ENCODE assay signal across 8 mouse cellular contexts in the genomic region with DNA sequence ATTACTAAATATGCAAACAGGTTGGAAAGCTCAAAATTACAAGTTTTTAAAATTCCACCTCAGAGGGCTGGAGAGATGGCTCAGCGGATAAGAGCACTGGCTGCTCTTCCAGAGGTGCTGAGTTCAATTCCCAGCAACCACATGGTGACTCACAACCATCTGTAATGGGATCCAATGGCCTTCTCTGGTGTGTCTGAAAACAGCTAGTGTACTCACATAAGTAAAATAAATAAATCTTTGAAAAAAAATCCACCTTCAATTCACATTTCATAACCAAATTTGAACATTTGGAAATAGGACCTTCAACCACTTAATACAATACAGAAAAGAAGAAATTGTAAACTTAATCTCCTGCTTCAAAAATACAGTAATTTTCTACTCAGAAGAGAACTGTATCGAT. TPM values are rescaled to one million over a fixed set of nuclear protein-coding genes. Genes with fewer than 3 reads are reported as not detected.
A peak's percentile ranks its signal among the peaks of the same experiment; 100 is the strongest.
DNase-seq lines count a peak whose midpoint lies in the region; ATAC-seq and TF ChIP-seq lines count a peak whose summit lies in the region.

No protein-coding gene starts in this region.

- peak overlapping the region; percentile 95 for H3K4me3 ChIP-seq in kidney, embryonic 16.5 days (ENCODE audit: low read length)
- H3K4me3 ChIP-seq in bone marrow macrophage, adult 2 months (ENCODE audit: insufficient read depth, low read length) = peak overlapping the region; percentile 92
- H3K4me3 ChIP-seq in hindbrain, embryonic 15.5 days = peak overlapping the region; percentile 88
- peak overlapping the region; percentile 70 for H3K4me3 ChIP-seq in midbrain, embryonic 16.5 days (ENCODE audit: low read depth, low read length)

- no peak for DNase-seq in kidney, adult 9 months
- DNase-seq in spleen, postnatal 10 days (ENCODE audit: low spot score in 2 of 2) = no peak
- no peak for DNase-seq in B cell, adult 2 months
- no peak for DNase-seq in Muller cell, postnatal 12 days (ENCODE audit: inconsistent ontology term)

- peaks cover 18% of the 10 kb centered on the region for H3K4me1 ChIP-seq in kidney, embryonic 16.5 days (ENCODE audit: insufficient read depth, low read length)
- peaks cover 12% of the 10 kb centered on the region; the same call in 1 of the 2 replicates for H3K4me1 ChIP-seq in bone marrow macrophage, adult 2 months (ENCODE audit: control insufficient read depth, insufficient read depth, low read length)
- peaks cover 27% of the 10 kb centered on the region for H3K4me1 ChIP-seq in hindbrain, embryonic 15.5 days (replicated peaks)
- peaks cover 20% of the 10 kb centered on the region for H3K4me1 ChIP-seq in midbrain, embryonic 16.5 days (ENCODE audit: control insufficient read depth, insufficient read depth, low read length)

- no peak for TF ChIP-seq POLR2A in bone marrow macrophage, adult 2 months (IDR thresholded peaks at IDR 0.05; ENCODE audit: borderline replicate concordance, low read depth, low read length)

- H3K4me2 ChIP-seq in kidney, embryonic 16.5 days (replicated peaks; ENCODE audit: low read depth, low read length) = peak overlapping the region; percentile 76
- peak overlapping the region; percentile 87 for H3K4me2 ChIP-seq in hindbrain, embryonic 15.5 days
- H3K4me2 ChIP-seq in midbrain, embryonic 16.5 days (ENCODE audit: low read length) = peak overlapping the region; percentile 92

- peak overlapping the region; percentile 94 for H3K9ac ChIP-seq in kidney, embryonic 16.5 days (replicated peaks; ENCODE audit: low read length)
- peak overlapping the region; percentile 83 for H3K9ac ChIP-seq in hindbrain, embryonic 15.5 days
- H3K9ac ChIP-seq in midbrain, embryonic 16.5 days (ENCODE audit: low read depth, low read length) = peak overlapping the region; percentile 75

- H3K9me3 ChIP-seq in kidney, embryonic 16.5 days (ENCODE audit: low read length) = no peaks in the 10 kb centered on the region
- H3K9me3 ChIP-seq in hindbrain, embryonic 15.5 days = no peaks in the 10 kb centered on the region
- H3K9me3 ChIP-seq in midbrain, embryonic 16.5 days (replicated peaks; ENCODE audit: control insufficient read depth, low read length, poor library complexity, severe bottlenecking) = no peaks in the 10 kb centered on the region

- no peak for TF ChIP-seq CTCF in bone marrow macrophage, adult 2 months (IDR thresholded peaks at IDR 0.05; ENCODE audit: low read depth, low read length)

- ATAC-seq in kidney, embryonic 16.5 days (ENCODE audit: low FRiP score, low TSS enrichment) = no peak
- ATAC-seq in hindbrain, embryonic 15.5 days (ENCODE audit: low FRiP score, low read depth) = no peak
- ATAC-seq in midbrain, embryonic 16.5 days = no peak

- 30% methylated on average over 2 of the region's 2 CpGs for WGBS in kidney, embryonic 16.5 days
- 36% methylated on average over 2 of the region's 2 CpGs for WGBS in hindbrain, embryonic 15.5 days
- 44% methylated on average over 2 of the region's 2 CpGs for WGBS in midbrain, embryonic 16.5 days

- no peaks in the 10 kb centered on the region for H3K36me3 ChIP-seq in kidney, embryonic 16.5 days (ENCODE audit: insufficient read depth, low read length)
- H3K36me3 ChIP-seq in hindbrain, embryonic 15.5 days = no peaks in the 10 kb centered on the region
- H3K36me3 ChIP-seq in midbrain, embryonic 16.5 days (ENCODE audit: control insufficient read depth, insufficient read depth, low read length) = no peaks in the 10 kb centered on the region

- no peak overlapping the region for H3K27ac ChIP-seq in kidney, embryonic 16.5 days (ENCODE audit: low read length)
- no peak overlapping the region for H3K27ac ChIP-seq in bone marrow macrophage, adult 2 months (ENCODE audit: insufficient read depth, low read depth, low read length)
- no peak overlapping the region; the same call in 1 of the 2 replicates for H3K27ac ChIP-seq in hindbrain, embryonic 15.5 days (replicated peaks)
- no peak overlapping the region for H3K27ac ChIP-seq in midbrain, embryonic 16.5 days (ENCODE audit: low read length)

- H3K27me3 ChIP-seq in kidney, embryonic 16.5 days (ENCODE audit: insufficient read depth, low read length) = no peaks in the 10 kb centered on the region
- H3K27me3 ChIP-seq in hindbrain, embryonic 15.5 days = no peaks in the 10 kb centered on the region
- H3K27me3 ChIP-seq in midbrain, embryonic 16.5 days (ENCODE audit: control insufficient read depth, insufficient read depth, low read depth, low read length) = no peaks in the 10 kb centered on the region

RNA-seq across cellular contexts. Expression of a gene that starts 0.9 kb away (rescaled TPM):
- polyA plus RNA-seq in kidney, embryonic 16.5 days (2015; fragmentation: Nextera tagmentation; extraction: Ambion mirVana) = 677 and 753 TPM in 2 replicates
- 311 and 441 TPM in 2 replicates for polyA plus RNA-seq in bone marrow macrophage, adult 2 months (2012; ENCODE audit: insufficient read depth, insufficient read length, missing spikeins)
- polyA plus RNA-seq in hindbrain, embryonic 15.5 days (2015; fragmentation: Nextera tagmentation; extraction: Ambion mirVana) = 802 and 842 TPM in 2 replicates
- 651 and 716 TPM in 2 replicates for polyA plus RNA-seq in midbrain, embryonic 16.5 days (2015; fragmentation: Nextera tagmentation; extraction: Ambion mirVana)

RNA-seq across cellular contexts. Expression of a gene that starts 38.5 kb away (rescaled TPM):
- polyA plus RNA-seq in kidney, embryonic 16.5 days (2015; fragmentation: Nextera tagmentation; extraction: Ambion mirVana) = 10.8 and 13.5 TPM in 2 replicates
- polyA plus RNA-seq in bone marrow macrophage, adult 2 months (2012; ENCODE audit: insufficient read depth, insufficient read length, missing spikeins) = 31.6 and 32.2 TPM in 2 replicates
- 23.2 and 25.9 TPM in 2 replicates for polyA plus RNA-seq in hindbrain, embryonic 15.5 days (2015; fragmentation: Nextera tagmentation; extraction: Ambion mirVana)
- 14.1 and 22.3 TPM in 2 replicates for polyA plus RNA-seq in midbrain, embryonic 16.5 days (2015; fragmentation: Nextera tagmentation; extraction: Ambion mirVana)

RNA-seq across cellular contexts. Expression of a gene that starts 45.8 kb away (rescaled TPM):
- 24.3 and 29.1 TPM in 2 replicates for polyA plus RNA-seq in kidney, embryonic 16.5 days (2015; fragmentation: Nextera tagmentation; extraction: Ambion mirVana)
- 40.7 and 48.0 TPM in 2 replicates for polyA plus RNA-seq in bone marrow macrophage, adult 2 months (2012; ENCODE audit: insufficient read depth, insufficient read length, missing spikeins)
- polyA plus RNA-seq in hindbrain, embryonic 15.5 days (2015; fragmentation: Nextera tagmentation; extraction: Ambion mirVana) = 34.6 and 35.1 TPM in 2 replicates
- 33.5 and 39.3 TPM in 2 replicates for polyA plus RNA-seq in midbrain, embryonic 16.5 days (2015; fragmentation: Nextera tagmentation; extraction: Ambion mirVana)
